In the genomic region with DNA sequence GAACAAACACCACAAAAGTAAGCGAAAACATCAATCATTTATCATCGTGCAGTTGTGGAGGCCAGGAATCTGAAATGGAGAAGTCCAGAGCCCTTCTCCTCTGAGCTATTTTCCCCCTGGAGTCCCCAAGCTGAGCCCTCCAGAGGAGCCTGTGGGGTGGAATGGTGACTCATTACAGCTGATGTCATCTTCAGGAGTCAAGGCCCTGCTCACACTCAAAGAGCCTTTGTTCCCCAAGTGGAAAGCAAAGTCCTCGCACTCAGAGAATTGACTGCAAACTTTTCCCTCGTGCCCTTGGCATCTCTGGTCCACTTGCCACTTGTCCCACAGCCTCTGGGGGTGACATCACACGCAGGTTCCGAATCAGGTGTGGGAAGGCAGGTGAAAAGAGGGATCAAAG, we compare ENCODE assay signal across 24 mouse cellular contexts. TPM values are rescaled to one million over a fixed set of nuclear protein-coding genes. Genes with fewer than 3 reads are reported as not detected.
DNase-seq lines count a peak whose midpoint lies in the region; ATAC-seq and TF ChIP-seq lines count a peak whose summit lies in the region.
"Had no signal": no experiment of that assay in that cellular context is flagged by ENCODE, and none has a peak within 500 bp of the region (broad histone marks: within the 10 kb centered on the region; RNA-seq: fewer than 3 reads in every experiment).

No protein-coding gene starts in this region.

- WGBS in heart, embryonic 14.5 days = 66% methylated on average over 6 of the region's 6 CpGs
- 68% methylated on average over 6 of the region's 6 CpGs for WGBS in heart, adult 2 months
- 50% methylated on average over 6 of the region's 6 CpGs for WGBS in lung, embryonic 16.5 days
- WGBS in stomach, postnatal 0 days = 62% methylated on average over 6 of the region's 6 CpGs

- no peaks in the 10 kb centered on the region for H3K79me2 ChIP-seq in heart, adult 2 months (replicated peaks; ENCODE audit: control insufficient read depth, insufficient read depth, low read length)

- peaks cover 22 to 25% of the 10 kb centered on the region in 2 experiments for H3K4me1 ChIP-seq in heart, embryonic 14.5 days (ENCODE audit: control insufficient read depth in 2 of 2, insufficient read depth in 2 of 2, low read length in 2 of 2)
- H3K4me1 ChIP-seq in heart, adult 2 months (ENCODE audit: control insufficient read depth, insufficient read depth, low read length) = peaks cover 22% of the 10 kb centered on the region
- peaks cover 51% of the 10 kb centered on the region for H3K4me1 ChIP-seq in lung, embryonic 16.5 days (replicated peaks; ENCODE audit: control insufficient read depth, insufficient read depth, low read length)
- peaks cover 6% of the 10 kb centered on the region; the same call in 1 of the 2 replicates for H3K4me1 ChIP-seq in stomach, postnatal 0 days (replicated peaks; ENCODE audit: control insufficient read depth, insufficient read depth)
- H3K4me1 ChIP-seq: liver, embryonic 12.5 days had no signal

- peaks cover 4% of the 10 kb centered on the region; the same call in 1 of the 2 replicates for H3K27me3 ChIP-seq in heart, embryonic 14.5 days (ENCODE audit: control insufficient read depth, insufficient read depth, low read length)
- H3K27me3 ChIP-seq in heart, adult 2 months (ENCODE audit: control insufficient read depth, insufficient read depth, low read length) = no peaks in the 10 kb centered on the region
- no peaks in the 10 kb centered on the region for H3K27me3 ChIP-seq in lung, embryonic 16.5 days (ENCODE audit: control insufficient read depth, insufficient read depth, low read depth, low read length)
- H3K27me3 ChIP-seq in stomach, postnatal 0 days (ENCODE audit: control insufficient read depth, insufficient read depth, low read length) = no peaks in the 10 kb centered on the region
- H3K27me3 ChIP-seq: embryonic facial prominence, embryonic 13.5 days; forebrain, embryonic 12.5 days; heart, embryonic 15.5 days; limb, embryonic 13.5 days; liver, embryonic 12.5 days; midbrain, embryonic 13.5 days had no signal

- no peak for TF ChIP-seq EP300 in heart, adult 2 months (IDR thresholded peaks at IDR 0.05; ENCODE audit: insufficient read depth, low read depth, low read length)
- no peak for TF ChIP-seq EP300 in stomach, postnatal 0 days (optimal IDR thresholded peaks at IDR 0.05)

- H3K9me3 ChIP-seq in heart, embryonic 14.5 days (ENCODE audit: control insufficient read depth, low read length) = no peaks in the 10 kb centered on the region
- H3K9me3 ChIP-seq in lung, embryonic 16.5 days (ENCODE audit: control insufficient read depth, low read length) = no peaks in the 10 kb centered on the region
- no peaks in the 10 kb centered on the region for H3K9me3 ChIP-seq in stomach, postnatal 0 days (ENCODE audit: control insufficient read depth, low read length)
- H3K9me3 ChIP-seq: embryonic facial prominence, embryonic 13.5 days; forebrain, embryonic 12.5 days; heart, embryonic 15.5 days; limb, embryonic 13.5 days; liver, embryonic 12.5 days; megakaryocyte, embryonic 14.5 days; midbrain, embryonic 13.5 days had no signal

- DNase-seq in adrenal gland, adult (ENCODE audit: inconsistent age in 2 of 2, low spot score in 1 of 2) = peak; percentile 61 to 84
- no peak for DNase-seq in adrenal gland, postnatal 4 days (ENCODE audit: low spot score in 2 of 2)
- no peak for DNase-seq in heart, adult 2 months
- no peak for DNase-seq in lung, adult 18-20 months
- DNase-seq in stomach, postnatal 0 days (ENCODE audit: low spot score) = no peak
- no peak for DNase-seq in kidney, postnatal 14 days
- DNase-seq: cerebellum, adult 2 months; cerebellum, postnatal 25 days; kidney, postnatal 36 days; layer of hippocampus, postnatal 36 days; lung, adult 2 months had no signal

- no peak overlapping the region for H3K4me3 ChIP-seq in heart, embryonic 14.5 days (ENCODE audit: control insufficient read depth in 1 of 2, insufficient read depth in 1 of 2, low read depth in 1 of 2, low read length in 2 of 2)
- H3K4me3 ChIP-seq in heart, adult 2 months = no peak overlapping the region
- no peak overlapping the region for H3K4me3 ChIP-seq in lung, embryonic 16.5 days (ENCODE audit: low read length)
- no peak overlapping the region for H3K4me3 ChIP-seq in stomach, postnatal 0 days (ENCODE audit: low read depth, low read length)
- H3K4me3 ChIP-seq: embryonic facial prominence, embryonic 13.5 days; erythroblast, embryonic 14.5 days; forebrain, embryonic 12.5 days; heart, embryonic 15.5 days; limb, embryonic 13.5 days; liver, embryonic 12.5 days; megakaryocyte, embryonic 14.5 days; midbrain, embryonic 13.5 days had no signal

- no peak overlapping the region for H3K9ac ChIP-seq in heart, embryonic 14.5 days (ENCODE audit: low read length)
- no peak overlapping the region for H3K9ac ChIP-seq in heart, adult 2 months (ENCODE audit: low read depth, low read length)
- H3K9ac ChIP-seq in lung, embryonic 16.5 days (ENCODE audit: low read length) = no peak overlapping the region
- no peak overlapping the region for H3K9ac ChIP-seq in stomach, postnatal 0 days (ENCODE audit: low read length)
- H3K9ac ChIP-seq: embryonic facial prominence, embryonic 13.5 days; forebrain, embryonic 12.5 days; heart, embryonic 15.5 days; limb, embryonic 13.5 days; liver, embryonic 12.5 days; midbrain, embryonic 13.5 days had no signal

- no peak for TF ChIP-seq POLR2A in heart, adult 2 months (IDR thresholded peaks at IDR 0.05; ENCODE audit: insufficient read depth, low read depth, low read length)

- intact Hi-C loops in heart, adult 2 months (cut with DNase I) = loop anchor here (5.0 kb wide), 1 partner anchor 79 kb away; no protein-coding TSS in a partner anchor

- TF ChIP-seq CTCF in heart, adult 2 months (IDR thresholded peaks at IDR 0.05) = no peak
- TF ChIP-seq CTCF in stomach, postnatal 0 days (IDR thresholded peaks at IDR 0.05; ENCODE audit: low read depth) = no peak

- ATAC-seq in heart, embryonic 14.5 days (ENCODE audit: insufficient number of reproducible peaks, insufficient read depth, low FRiP score, low read depth) = no peak
- no peak for ATAC-seq in lung, embryonic 16.5 days (ENCODE audit: low read depth)
- 0 out of 2 replicates have a peak, but pooled peaks have one; percentile 40 for ATAC-seq in stomach, postnatal 0 days (ENCODE audit: low FRiP score, low TSS enrichment)
- ATAC-seq: CD4-positive, CD25-positive, alpha-beta regulatory T cell, adult 4 months; hindbrain, postnatal 0 days; intestine, embryonic 16.5 days; liver, embryonic 12.5 days; midbrain, embryonic 13.5 days had no signal

- H3K4me2 ChIP-seq in heart, embryonic 14.5 days (ENCODE audit: low read length) = no peak overlapping the region
- H3K4me2 ChIP-seq in lung, embryonic 16.5 days (ENCODE audit: low read depth, low read length) = no peak overlapping the region
- H3K4me2 ChIP-seq in stomach, postnatal 0 days (replicated peaks; ENCODE audit: low read depth) = no peak overlapping the region
- H3K4me2 ChIP-seq: embryonic facial prominence, embryonic 13.5 days; forebrain, embryonic 12.5 days; heart, embryonic 15.5 days; limb, embryonic 13.5 days; liver, embryonic 12.5 days; midbrain, embryonic 13.5 days had no signal

- no peaks in the 10 kb centered on the region for H3K36me3 ChIP-seq in heart, embryonic 14.5 days (ENCODE audit: control insufficient read depth, insufficient read depth, low read length)
- peaks cover 2% of the 10 kb centered on the region; the same call in 1 of the 2 replicates for H3K36me3 ChIP-seq in heart, adult 2 months (ENCODE audit: control insufficient read depth, insufficient read depth, low read length)
- H3K36me3 ChIP-seq in lung, embryonic 16.5 days (ENCODE audit: control insufficient read depth, insufficient read depth, low read length) = no peaks in the 10 kb centered on the region
- H3K36me3 ChIP-seq in stomach, postnatal 0 days (ENCODE audit: control insufficient read depth, insufficient read depth, low read length) = no peaks in the 10 kb centered on the region
- H3K36me3 ChIP-seq: embryonic facial prominence, embryonic 13.5 days; forebrain, embryonic 12.5 days; heart, embryonic 15.5 days; limb, embryonic 13.5 days; liver, embryonic 12.5 days; midbrain, embryonic 13.5 days had no signal

- peak overlapping the region; percentile 41 to 50; a peak in 2 of 4 replicates for H3K27ac ChIP-seq in heart, embryonic 14.5 days (replicated peaks in 1 of 2; ENCODE audit: control insufficient read depth in 1 of 2, insufficient read depth in 1 of 2, low read depth in 2 of 2, low read length in 2 of 2)
- H3K27ac ChIP-seq in heart, adult 2 months = no peak overlapping the region; the same call in 1 of the 2 replicates
- peak overlapping the region; percentile 68 for H3K27ac ChIP-seq in lung, embryonic 16.5 days (ENCODE audit: low read length)
- no peak overlapping the region for H3K27ac ChIP-seq in stomach, postnatal 0 days (replicated peaks)
- H3K27ac ChIP-seq: embryonic facial prominence, embryonic 13.5 days; forebrain, embryonic 12.5 days; heart, embryonic 15.5 days; hindbrain, postnatal 0 days; limb, embryonic 13.5 days; liver, embryonic 12.5 days; midbrain, embryonic 13.5 days had no signal

RNA-seq across cellular contexts. Expression of a gene that starts 23.4 kb away (rescaled TPM):
- 10 to 100 TPM; 80.5 to 89.6 TPM for total RNA-seq in adrenal gland, postnatal 4 days (2021)
- polyA plus RNA-seq in heart, embryonic 14.5 days (2014; fragmentation: Nextera tagmentation; extraction: Ambion mirVana) = 8.0 and 12.0 TPM in 2 replicates
- 10 to 100 TPM; 36.9 to 86.4 TPM for total RNA-seq in heart, adult 2 months (2021)
- polyA plus RNA-seq in heart, adult 2 months (2012; rRNA removed) = 97.6 and 161 TPM in 2 replicates
- 31.0 TPM in 2 replicates for polyA plus RNA-seq in lung, embryonic 16.5 days (2015; fragmentation: Nextera tagmentation; extraction: Ambion mirVana)
- 25.0 and 28.6 TPM in 2 replicates for polyA plus RNA-seq in stomach, postnatal 0 days (2015; fragmentation: Nextera tagmentation; extraction: Ambion mirVana)
- polyA plus RNA-seq: erythroblast, embryonic 14.5 days had no signal

Comparison
In these comparisons a context has a peak if more than half of its experiments do, and no peak if none do; other contexts are left out.
1. DNase-seq: peak in adrenal gland, adult (2 of 2); none in adrenal gland, postnatal 4 days (0 of 2), heart, adult 2 months (0 of 2), lung, adult 18-20 months (0 of 2), stomach, postnatal 0 days (single experiment) and kidney, postnatal 14 days (single experiment).
2. H3K27ac ChIP-seq: peak in heart, embryonic 14.5 days (2 of 2) and lung, embryonic 16.5 days (single experiment); none in heart, adult 2 months (single experiment) and stomach, postnatal 0 days (single experiment).